Mouse (Mus musculus): ENCODE measurements around the gene Zbtb7a.
A peak's percentile ranks its signal among the peaks of the same experiment; 100 is the strongest.

The Zbtb7a gene

DNA sequence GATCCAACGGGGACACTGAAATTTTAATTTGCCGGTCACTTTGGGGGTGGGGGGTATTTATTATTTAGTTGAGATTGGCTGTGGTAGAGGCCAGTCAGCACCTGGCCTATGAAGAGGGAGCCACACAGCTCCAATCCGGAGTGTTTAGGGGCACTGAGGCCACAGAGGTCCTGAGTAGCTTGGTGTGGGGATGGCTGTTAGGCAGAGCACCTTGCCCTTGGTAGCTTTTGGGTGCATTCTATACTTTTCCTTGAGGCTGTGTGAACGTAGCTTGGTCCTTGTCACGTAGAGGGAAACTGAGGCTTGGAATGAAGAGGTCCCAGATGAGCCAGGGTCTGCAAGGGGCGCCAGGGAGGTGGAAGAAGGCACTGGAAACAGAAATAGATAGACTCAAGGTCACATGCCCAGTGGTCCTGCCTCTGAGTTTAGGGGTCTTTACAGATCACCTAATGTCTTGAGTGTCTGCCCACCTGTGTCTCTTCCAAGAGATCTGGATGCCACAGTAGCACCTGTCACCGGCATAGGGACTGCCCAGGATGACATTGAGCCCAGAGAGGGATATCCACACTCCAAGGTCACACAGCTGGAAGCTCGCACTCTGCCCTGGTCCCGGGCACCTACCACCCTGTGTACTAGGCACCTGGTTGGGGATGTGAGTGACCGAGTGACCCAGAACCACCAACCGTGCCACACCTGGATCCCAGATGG is 4.0 kb downstream of the Zbtb7a start:
- no peak for DNase-seq (ENCODE audit: inconsistent ontology term)

- DNase-seq (ENCODE audit: inconsistent ontology term): no peak
Measured at GRCm38 (mm10) chr10:81139529-81139846, 4.5 kb downstream of the Zbtb7a start.

GRCm38 (mm10) chr10:81140005-81140404 is 5.0 kb downstream of the Zbtb7a start:
- DNase-seq (ENCODE audit: inconsistent ontology term): no peak

DNA sequence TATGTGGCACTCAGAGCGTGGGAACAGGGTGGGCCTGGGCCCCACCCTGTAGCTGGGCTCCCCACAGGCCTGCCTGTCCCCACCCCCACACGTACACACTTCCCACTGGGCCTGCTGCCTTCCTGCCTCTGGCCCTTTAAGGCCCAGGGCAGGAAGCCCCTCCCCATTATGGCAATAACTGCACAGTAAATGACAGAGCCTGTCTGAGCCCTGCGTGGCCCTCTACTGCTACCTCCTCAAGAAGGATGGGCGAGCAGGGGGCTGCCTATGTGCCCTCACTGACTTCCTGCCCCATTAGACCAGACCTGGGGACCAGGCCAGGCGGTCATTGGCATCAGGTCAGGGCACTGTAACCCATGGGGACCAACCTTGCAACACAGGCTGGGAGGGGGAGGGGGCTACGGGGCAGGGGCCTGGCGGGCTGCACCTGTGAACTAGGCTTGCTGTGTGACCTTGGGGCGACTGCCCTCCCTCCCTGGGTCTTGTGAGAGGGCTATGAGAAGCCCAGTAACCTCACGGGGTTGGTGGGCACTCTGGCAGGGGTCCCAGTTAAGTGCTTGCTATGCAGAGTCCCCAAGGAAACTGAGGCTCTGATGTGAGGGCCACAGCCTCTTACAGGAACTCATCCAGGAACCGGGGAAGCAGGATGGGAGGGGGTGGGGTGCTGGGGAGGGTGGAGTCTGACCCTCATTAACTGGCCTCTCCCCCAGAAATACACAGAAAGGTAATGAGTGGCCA is 5.9 kb downstream of the Zbtb7a start:
- DNase-seq (ENCODE audit: inconsistent ontology term): no peak

- DNase-seq (ENCODE audit: inconsistent ontology term): no peak
Measured at GRCm38 (mm10) chr10:81141455-81142210, 6.6 kb downstream of the Zbtb7a start.

DNA sequence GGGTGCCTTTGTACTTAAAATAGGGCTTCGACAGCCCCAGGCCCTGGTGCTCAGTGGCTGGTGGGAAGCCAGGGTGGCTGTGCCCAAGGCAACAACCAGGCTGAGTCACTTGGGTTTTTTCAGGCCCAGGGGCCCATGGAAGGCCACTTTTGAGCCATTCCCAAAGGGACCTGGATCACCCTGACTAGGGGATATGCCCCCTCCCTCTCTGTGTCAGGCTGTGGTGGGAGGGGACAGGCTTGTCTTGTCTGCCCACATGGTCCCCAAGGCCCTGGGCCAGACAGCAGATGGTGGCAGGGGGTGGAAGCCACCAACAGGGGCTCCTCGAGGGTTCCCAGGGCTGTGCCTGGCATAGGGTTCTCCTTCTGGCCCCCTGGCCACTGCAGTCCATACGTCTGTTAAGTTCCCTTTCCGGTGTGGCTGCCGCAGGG is 7.5 kb downstream of the Zbtb7a start:
- peak; percentile 75 for DNase-seq (ENCODE audit: inconsistent ontology term)

- DNase-seq (ENCODE audit: inconsistent ontology term): peak; percentile 67
Measured at GRCm38 (mm10) chr10:81143157-81143633, 8.2 kb downstream of the Zbtb7a start.

GRCm38 (mm10) chr10:81143845-81144437 is 8.9 kb downstream of the Zbtb7a start:
- DNase-seq (ENCODE audit: inconsistent ontology term): no peak

DNA sequence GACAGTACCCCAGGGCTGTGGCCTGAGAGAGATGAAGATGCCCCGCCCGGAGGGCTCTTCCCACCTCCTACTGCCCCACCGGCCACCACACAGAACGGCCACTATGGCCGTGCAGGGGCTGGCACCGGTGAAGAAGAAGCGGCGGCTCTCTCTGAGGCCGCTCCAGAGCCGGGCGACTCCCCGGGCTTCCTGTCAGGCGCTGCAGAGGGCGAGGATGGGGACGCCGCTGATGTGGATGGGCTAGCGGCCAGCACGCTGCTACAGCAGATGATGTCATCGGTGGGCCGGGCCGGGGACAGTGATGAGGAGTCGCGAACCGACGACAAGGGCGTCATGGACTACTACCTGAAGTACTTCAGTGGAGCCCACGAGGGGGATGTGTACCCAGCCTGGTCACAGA is 9.6 kb downstream of the Zbtb7a start:
- no peak for DNase-seq (ENCODE audit: inconsistent ontology term)

DNA sequence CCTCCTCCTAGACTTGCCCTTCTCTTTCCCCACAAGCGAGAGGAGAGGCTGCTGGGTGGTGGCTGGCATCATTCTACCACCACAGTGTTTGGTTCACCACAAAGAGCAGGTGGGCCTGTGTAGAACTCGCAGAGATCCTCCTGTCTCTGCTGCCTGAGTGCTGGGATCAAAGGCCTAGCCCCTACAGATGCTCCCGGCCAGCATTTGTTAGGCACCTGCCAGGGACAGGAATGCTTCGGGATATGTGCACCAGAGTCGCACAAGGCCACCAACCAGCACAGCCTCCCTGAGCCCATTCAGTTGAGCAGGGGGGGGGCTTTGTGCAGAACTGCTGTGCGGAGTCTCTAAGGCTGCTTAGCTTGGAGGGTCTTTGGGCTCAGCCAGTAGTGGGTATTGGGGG is 10.3 kb downstream of the Zbtb7a start:
- no peak for DNase-seq (ENCODE audit: inconsistent ontology term)

GRCm38 (mm10) chr10:81145778-81146177 is 10.8 kb downstream of the Zbtb7a start:
- no peak for DNase-seq (ENCODE audit: inconsistent ontology term)

GRCm38 (mm10) chr10:81146296-81146695 is 11.3 kb downstream of the Zbtb7a start:
- DNase-seq (ENCODE audit: inconsistent ontology term): peak; percentile 63

GRCm38 (mm10) chr10:81151261-81151660 is 16.2 kb downstream of the Zbtb7a start:
- no peak for DNase-seq (ENCODE audit: inconsistent ontology term)

DNA sequence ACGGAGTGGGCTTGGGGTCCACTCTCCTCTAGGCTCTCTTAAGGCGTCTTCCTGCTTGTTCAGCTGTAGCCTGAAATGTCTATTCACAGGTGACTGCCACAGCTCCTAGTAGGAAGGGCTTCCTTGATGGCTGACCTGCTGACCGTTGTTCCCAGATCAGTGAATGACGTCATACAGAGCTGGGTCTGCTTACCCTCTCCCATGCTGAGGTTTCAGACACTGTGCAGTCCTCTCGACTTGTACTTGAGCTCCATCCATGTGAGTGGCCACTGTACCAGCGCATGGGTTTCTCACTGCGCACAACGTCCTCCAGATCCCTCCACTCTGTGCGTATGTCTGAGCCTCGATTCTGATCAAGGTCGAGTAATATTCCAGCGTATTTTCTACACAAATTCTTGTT is 17.6 kb downstream of the Zbtb7a start:
- no peak for DNase-seq (ENCODE audit: inconsistent ontology term)

DNA sequence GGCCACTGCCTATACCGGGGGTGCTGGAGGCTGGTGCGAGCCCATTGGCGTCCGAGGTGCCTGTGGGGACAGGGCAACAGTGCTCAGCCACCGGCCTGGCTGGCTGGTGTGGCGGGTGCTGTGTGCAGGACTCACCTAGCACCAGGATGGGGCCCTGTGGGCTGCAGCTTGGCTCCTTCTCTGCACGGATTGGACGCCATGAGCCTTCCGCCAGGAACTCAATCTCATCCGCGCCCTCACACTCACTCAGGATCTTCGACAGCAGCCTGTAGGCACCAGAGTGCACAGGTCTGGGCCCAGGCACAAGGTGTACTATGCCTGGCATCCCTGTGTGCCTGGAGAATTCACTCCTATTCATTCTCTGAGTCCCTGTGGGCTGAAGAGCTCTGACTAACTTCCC is 19.3 kb downstream of the Zbtb7a start:
- no peak for DNase-seq (ENCODE audit: inconsistent ontology term)

DNA sequence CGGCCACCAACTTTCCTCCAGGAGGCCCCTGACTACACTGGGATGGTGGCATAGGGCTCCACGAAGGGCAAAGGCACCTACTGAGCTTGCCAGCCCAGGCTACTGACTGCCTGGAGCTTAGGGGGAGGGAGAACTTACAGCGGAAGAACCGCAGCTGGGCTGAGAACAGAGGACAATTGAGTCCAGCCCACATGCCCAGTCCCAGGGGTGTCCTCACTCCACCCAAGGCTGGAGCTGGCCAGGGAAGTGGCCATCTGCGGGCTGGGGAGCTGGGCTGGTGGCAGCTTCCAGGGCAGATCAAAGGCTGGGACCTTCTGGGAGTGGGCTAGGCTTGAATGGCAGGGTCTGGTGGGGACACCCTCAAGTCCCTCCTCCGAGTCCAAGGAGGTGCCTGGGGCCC is 19.7 kb downstream of the Zbtb7a start:
- DNase-seq (ENCODE audit: inconsistent ontology term): no peak

GRCm38 (mm10) chr10:81161602-81162317 is 26.7 kb downstream of the Zbtb7a start:
- DNase-seq (ENCODE audit: inconsistent ontology term): no peak

GRCm38 (mm10) chr10:81162318-81162652 is 27.3 kb downstream of the Zbtb7a start:
- no peak for DNase-seq (ENCODE audit: inconsistent ontology term)

DNA sequence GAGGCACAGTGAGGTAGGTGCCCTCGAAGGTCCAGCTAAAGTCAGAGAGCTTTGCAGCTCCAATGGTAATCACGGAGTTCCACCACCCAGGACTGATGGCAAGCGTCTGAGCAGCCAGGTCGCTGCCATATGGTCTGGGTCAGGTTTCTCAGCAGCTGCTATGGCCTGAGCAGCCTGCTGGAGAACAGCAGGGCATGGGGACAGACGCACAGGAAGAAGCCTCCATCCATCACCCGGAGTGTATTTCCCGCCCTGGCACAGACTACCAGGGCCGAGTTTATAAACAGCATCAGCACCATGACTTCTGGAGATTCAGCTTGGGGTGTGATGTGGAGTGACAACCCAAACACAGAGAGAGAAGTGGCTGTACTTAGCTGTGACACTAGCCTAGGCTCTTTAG is 30.1 kb downstream of the Zbtb7a start:
- DNase-seq (ENCODE audit: inconsistent ontology term): no peak

- DNase-seq (ENCODE audit: inconsistent ontology term): peak; percentile 99
Measured at GRCm38 (mm10) chr10:81167200-81168086, 32.4 kb downstream of the Zbtb7a start, which contains the start of gene Pias4. TSS of gene Pias4 (minus strand) at chr10:81167923.

DNA sequence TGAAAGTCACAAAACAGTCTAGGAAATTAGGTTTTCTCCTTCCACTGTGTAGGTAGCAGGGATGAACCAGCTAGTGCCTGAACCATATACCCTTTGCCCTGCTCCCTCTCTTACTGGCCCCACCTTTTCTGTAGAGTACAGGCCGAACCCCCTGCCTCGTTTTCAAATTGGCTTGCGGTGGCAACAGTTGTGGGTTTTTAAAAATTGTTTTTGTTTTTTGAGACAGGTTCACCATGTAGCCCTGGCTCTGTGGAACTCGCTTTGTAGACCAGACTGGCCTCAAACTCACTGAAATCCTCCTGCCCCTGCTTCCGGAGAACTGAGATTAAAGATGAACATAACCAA is 33.0 kb downstream of the Zbtb7a start:
- DNase-seq (ENCODE audit: inconsistent ontology term): no peak
